Mouse (Mus musculus) kidney, adult 9 months (tissue): ENCODE data around the gene Sergef.

ENCODE experiments used
- DNase-seq: peaks from one replicate; pipeline ENCODE4 v3.0.0; 2022

The Sergef gene

GRCm38 (mm10) chr7:46492134-46492678 lies 147.4 kb downstream of the Sergef start:
- DNase-seq = no peak

- DNase-seq = no peak
Measured at GRCm38 (mm10) chr7:46487354-46487753, 152.3 kb downstream of the Sergef start.

DNA sequence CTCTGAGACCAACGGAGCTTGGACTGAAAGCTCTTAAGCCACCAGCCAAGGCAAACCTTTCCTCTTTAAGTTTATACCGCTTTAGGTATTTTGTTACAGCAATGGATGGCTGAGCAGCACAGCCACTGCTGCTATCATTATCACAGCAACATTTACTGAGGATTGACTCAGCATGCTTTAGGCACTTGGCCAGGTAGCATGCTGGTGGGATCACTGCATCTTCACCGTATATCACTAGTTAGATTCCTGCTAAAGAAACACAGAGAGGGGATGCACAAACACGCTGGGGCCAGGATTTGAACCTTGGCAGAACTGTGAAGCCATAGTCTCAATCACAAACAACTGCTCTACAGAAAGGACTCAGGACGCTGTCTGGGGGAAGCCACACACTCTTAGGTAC lies 152.8 kb downstream of the Sergef start:
- DNase-seq = no peak

- DNase-seq = no peak
Measured at GRCm38 (mm10) chr7:46484223-46484622, 155.4 kb downstream of the Sergef start.

DNA sequence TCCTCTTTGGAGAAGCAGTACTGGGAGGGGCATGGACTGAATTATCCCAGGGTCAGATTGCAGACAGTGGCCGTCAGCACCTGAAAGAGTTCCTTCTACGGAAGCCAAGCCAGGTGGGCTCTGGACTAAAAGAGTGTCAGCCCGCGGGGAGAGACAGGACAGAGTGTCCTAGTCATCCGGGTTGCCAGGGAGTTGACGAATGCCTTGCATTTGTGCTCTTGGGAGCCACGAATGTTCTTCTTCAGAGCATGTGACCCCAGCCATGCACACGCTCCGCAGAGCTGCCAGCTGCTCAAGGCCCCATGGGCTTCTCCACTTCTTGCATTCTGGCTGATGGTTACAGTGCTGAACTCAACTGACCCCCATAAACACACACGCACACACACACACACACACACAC lies 156.6 kb downstream of the Sergef start:
- no peak for DNase-seq

DNA sequence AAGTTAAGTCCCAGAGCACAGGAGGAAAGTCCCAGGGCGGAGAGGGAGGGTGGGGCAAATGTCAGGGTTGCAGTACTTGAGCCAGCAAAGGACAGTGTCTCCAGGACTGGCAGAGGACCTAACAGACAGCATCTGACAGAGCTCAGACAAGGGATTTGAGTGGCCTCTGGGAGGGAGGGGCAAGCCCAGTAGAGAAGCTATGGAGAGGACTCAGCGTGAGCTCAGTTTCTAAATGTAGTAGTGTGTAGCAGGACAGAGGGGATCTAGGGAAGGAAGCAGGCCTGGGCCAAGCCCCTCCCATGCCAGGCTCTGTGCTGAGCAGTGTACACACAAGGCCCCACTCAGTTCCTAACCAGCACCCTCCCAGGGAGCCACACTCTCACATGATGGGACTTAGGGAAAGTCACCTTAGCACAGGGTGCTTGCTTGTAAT lies 157.5 kb downstream of the Sergef start:
- DNase-seq = peak; percentile 13

- no peak for DNase-seq
Measured at GRCm38 (mm10) chr7:46479793-46480192, 159.8 kb downstream of the Sergef start.

GRCm38 (mm10) chr7:46477456-46477855 lies 162.2 kb downstream of the Sergef start:
- no peak for DNase-seq

DNA sequence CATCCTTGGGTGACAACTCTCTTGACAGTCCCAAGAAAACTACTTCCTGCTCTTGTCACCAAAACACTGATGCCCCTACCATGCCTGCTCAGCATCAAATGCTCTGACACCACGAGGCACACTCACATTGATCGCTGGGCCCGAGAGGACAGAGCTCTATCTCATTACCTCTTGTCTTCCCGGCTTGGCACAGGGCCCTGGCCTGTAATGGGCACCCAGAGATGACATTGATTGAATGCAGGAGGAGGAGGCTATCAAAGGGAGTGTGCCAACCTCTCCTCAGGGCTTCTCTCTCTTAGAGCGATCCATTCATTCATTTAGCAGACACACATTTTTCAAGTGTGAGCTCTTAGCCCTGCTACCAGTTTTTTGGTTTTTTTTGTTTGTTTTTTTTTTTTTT lies 164.1 kb downstream of the Sergef start:
- DNase-seq = no peak

- peak; percentile 4 for DNase-seq
Measured at GRCm38 (mm10) chr7:46473141-46473540, 166.5 kb downstream of the Sergef start.

DNA sequence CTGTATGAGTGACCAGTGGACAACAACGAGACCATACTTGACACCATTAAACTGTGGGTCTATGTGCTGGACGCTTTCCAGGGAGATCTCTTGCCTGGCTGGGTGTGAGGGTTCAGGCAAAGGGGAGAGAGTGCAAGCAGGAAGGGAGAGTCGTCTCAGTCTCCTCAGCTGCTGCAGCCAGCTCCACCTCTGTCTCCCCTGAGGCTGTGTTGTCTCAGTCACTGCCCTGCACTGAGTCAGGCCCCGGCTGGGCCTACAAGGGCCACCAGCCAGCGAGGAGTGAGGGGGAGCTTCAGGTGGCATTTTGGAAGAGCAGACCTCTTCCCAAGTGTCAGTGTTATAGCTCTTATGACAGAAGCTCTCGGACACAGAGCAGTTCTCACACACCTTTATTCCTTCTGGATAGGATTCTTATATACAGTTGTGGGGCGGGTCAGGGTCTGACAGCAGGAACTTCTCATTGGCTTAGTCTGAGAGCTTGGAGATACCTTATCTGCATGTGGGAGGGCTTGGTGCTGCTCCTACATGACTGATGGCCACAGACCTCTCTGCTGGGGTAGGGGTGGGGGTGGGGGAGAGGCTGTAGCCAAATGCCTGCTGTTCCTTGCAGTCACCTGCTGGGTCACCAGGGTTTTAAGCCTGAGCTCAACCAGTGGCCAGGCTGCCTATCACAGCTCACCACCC lies 168.4 kb downstream of the Sergef start:
- DNase-seq = no peak

DNA sequence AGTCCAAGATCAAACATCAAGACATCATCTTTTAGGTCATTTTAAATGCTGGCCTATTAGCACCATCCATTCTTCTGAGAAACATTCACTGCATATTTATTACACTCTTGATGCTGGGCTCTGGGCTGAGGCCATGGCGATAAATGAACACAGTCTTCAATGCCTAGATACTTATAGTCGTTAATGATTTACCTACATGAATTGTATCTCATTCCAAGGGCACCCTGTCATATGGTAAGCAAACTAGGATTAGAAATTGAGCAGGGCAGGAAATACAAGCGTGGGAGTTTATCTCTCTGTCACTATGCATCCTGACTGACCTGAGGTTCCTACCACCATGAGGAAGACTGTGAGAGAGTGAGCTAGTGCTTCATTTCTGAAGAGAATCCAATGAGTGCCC lies 170.1 kb downstream of the Sergef start:
- no peak for DNase-seq

- peak; percentile 5 for DNase-seq
Measured at GRCm38 (mm10) chr7:46466422-46466981, 173.1 kb downstream of the Sergef start.

- DNase-seq = no peak
Measured at GRCm38 (mm10) chr7:46463136-46463535, 176.5 kb downstream of the Sergef start.

DNA sequence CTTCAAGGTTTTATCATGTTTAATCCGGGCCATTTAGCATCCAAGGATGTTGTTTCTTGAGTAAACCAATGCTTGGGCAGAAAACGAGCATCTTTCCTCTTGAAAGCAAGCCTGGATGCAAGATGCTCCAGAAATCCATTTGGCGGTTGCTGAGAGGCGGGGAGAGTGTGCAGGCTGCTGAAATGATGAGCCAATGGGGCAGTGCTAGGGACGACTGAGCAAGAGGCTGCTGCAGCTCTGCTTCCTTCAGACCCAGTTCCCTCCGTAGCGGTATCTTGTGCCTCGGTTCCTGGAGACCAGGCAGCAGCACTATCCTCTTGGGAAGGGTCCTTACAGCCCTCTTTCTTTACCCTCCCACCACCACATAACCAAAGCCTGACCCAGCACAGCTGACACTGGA lies 177.3 kb downstream of the Sergef start:
- DNase-seq = no peak

DNA sequence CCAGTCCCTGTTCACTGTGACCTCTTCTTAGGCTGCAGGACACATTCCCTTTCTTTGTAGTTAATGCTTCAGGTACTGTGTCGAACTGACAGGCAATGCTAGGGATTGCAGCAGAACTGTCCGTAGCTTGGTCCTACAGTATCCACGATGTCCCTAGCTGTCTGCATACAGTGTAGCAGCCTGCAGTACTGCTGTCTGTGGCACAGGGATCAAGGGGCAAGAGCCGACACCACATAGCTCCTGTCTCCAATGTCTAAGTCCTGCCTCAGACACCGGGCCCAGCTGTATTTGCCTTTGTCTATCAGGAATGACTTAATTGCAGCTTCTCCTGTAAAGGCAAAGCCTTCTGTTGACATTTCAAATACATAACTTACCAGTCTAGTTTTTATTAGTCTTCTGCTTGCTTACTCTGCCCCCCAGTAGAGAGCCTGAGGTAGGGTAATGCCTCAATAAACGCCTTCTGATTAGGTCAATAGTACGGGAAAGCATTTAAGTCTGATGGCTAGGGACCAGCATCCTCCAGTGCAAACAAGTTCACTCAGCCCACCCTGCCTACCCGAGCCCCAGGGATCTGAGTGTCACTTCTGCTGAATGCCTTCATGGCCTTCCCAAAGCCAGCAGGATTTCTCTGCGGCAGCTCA lies 179.9 kb downstream of the Sergef start:
- DNase-seq = no peak

DNA sequence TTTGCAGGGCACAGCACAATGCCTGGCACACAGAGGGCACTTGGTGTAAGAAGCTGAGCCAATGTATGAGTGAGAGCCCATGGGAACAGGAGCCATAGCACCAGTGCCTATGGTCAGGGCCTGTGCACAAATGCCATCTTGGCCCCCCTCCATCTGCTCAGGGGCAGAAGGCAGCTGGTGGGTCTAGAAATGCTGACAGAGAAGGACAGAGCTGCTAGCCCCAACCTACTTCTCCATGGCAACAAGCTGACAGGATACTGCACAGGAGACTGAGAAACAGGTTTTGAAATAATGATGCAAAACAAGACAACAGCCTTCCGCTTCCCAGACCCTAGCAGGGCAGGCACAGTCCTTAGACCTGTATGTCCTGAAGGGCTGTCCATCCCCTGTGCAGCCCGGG lies 180.4 kb downstream of the Sergef start:
- no peak for DNase-seq

DNA sequence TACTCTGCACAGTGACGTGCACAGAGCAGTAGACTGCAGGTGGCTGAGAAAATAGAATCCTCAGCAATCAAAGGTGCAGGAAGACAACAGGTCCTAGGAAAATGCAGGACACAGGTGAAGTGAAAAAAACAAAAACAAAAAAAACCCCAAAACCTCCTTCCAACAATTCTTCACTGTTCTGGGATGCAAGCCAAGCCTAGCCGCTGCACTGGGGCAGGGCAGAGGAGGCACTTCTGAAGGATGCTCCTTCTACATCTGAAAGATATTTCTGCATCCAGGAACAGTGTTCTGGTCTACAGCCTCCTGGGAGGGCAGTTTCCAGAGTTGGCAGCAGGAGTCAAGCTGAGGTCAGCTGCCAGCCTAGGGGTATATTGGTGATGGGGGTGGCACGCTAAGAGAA lies 181.7 kb downstream of the Sergef start:
- no peak for DNase-seq

GRCm38 (mm10) chr7:46453930-46454679 lies 185.5 kb downstream of the Sergef start:
- no peak for DNase-seq

DNA sequence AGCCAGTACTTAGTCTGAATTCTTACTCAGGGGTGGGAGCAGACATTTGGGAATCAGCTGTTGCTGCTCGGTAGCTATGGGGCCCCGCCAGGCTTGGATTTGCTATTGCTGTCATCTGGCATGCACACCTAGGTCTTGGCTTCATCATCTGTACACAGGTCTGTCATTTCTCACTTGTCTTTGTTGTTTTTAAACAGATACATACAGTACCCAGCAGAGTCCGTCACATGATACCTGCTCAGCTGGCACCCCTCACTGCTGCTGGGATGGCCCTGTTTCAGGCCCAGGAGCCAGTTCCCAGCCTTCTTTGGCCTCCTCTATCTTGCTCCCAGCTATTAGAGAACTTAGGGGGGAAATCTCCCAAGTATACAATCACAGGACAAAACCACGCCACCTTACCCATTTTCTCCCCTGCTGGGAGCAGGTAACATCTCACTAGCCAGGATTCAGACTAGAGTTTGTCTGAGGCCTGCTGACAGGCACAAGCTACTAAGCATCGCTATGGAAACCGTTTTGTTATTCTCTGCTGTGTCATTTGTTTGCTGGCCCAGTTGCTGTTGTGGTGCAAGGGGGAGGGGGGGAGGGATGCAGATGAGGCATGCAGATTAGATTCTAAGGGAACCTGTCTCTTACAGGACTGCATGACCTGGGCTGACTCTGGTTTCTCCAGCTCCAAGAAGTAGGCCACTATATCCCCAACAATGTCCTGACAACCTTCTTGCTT lies 190.5 kb downstream of the Sergef start:
- DNase-seq = no peak

GRCm38 (mm10) chr7:46447473-46448165 lies 192.0 kb downstream of the Sergef start:
- no peak for DNase-seq

DNA sequence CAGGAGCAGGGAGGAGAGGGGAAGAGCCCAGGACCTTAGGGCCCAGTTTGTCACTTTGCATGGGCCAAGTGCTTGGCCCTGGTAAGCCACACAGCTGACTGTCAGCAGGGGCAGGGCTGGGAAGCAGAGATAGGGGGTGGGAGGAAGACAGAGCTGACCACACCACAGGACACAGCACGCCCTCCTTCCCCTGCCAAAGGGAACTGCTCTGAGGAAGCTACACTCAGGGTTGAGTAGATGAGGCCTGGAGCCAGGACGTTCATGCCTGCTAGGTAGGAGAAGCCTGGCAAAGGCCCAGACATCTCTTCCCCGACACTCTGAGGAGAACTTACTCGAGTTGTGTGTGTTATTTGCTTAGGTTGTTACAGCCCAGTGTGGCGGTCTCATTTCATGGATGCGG lies 193.7 kb downstream of the Sergef start:
- DNase-seq = no peak
